Mouse (Mus musculus): Measurements from ENCODE around the gene Gtf2h5. TPM values are rescaled to one million over a fixed set of nuclear protein-coding genes. Genes with fewer than 3 reads are reported as not detected.
A peak's percentile ranks its signal among the peaks of the same experiment; 100 is the strongest.

Gtf2h5 gene
- total RNA-seq, 2 experiments from 2014 or later: 168 to 169 TPM

GRCm38 (mm10) chr17:6110956-6111355, 31.4 kb downstream of the Gtf2h5 start:
- intact Hi-C loops (cut with DNase I): loop anchor here (10.0 kb wide), 1 partner anchor 64 kb away; no protein-coding TSS in a partner anchor
- DNase-seq: no peak

GRCm38 (mm10) chr17:6113653-6114052, 34.1 kb downstream of the Gtf2h5 start:
- DNase-seq: no peak
- intact Hi-C loops (cut with DNase I): loop anchor here (10.0 kb wide), 1 partner anchor 61 kb away; no protein-coding TSS in a partner anchor

GRCm38 (mm10) chr17:6115085-6115484, 35.5 kb downstream of the Gtf2h5 start:
- no peak for DNase-seq
- intact Hi-C loops (cut with DNase I): loop anchor here (10.0 kb wide), 1 partner anchor 60 kb away; no protein-coding TSS in a partner anchor

GRCm38 (mm10) chr17:6117148-6117725, 37.7 kb downstream of the Gtf2h5 start:
- intact Hi-C loops (cut with DNase I): loop anchor here (10.0 kb wide), 1 partner anchor 58 kb away; no protein-coding TSS in a partner anchor
- DNase-seq: no peak

GRCm38 (mm10) chr17:6117917-6118316, 38.3 kb downstream of the Gtf2h5 start:
- intact Hi-C loops (cut with DNase I): loop anchor here (10.0 kb wide), 1 partner anchor 57 kb away; no protein-coding TSS in a partner anchor
- DNase-seq: no peak

- DNase-seq: no peak
These were observed 39.3 kb downstream of the Gtf2h5 start for GRCm38 (mm10) chr17:6118861-6119260.

GRCm38 (mm10) chr17:6123776-6124175, 44.2 kb downstream of the Gtf2h5 start:
- no peak for DNase-seq
- intact Hi-C loops (cut with DNase I): no loop called here

More at GRCm38 (mm10) chr17:6118861-6119260, 39.3 kb downstream of the Gtf2h5 start:
- intact Hi-C loops (cut with DNase I): loop anchor here (10.0 kb wide), 1 partner anchor 56 kb away; no protein-coding TSS in a partner anchor

- intact Hi-C loops (cut with DNase I): no loop called here
These were observed 45.9 kb downstream of the Gtf2h5 start for GRCm38 (mm10) chr17:6125441-6125840.

GRCm38 (mm10) chr17:6128039-6128438, 48.5 kb downstream of the Gtf2h5 start:
- intact Hi-C loops (cut with DNase I): no loop called here

More at GRCm38 (mm10) chr17:6125441-6125840, 45.9 kb downstream of the Gtf2h5 start:
- no peak for DNase-seq

GRCm38 (mm10) chr17:6129361-6129760, 49.8 kb downstream of the Gtf2h5 start:
- intact Hi-C loops (cut with DNase I): no loop called here
- peak; percentile 85 for DNase-seq

More at GRCm38 (mm10) chr17:6128039-6128438, 48.5 kb downstream of the Gtf2h5 start:
- no peak for DNase-seq

GRCm38 (mm10) chr17:6131083-6131482, 51.5 kb downstream of the Gtf2h5 start:
- DNase-seq: no peak
- intact Hi-C loops (cut with DNase I): no loop called here

Small RNA genes within 50 kb of the gene (microRNA-seq; reads per million reads assigned to microRNA genes)
- gene Gm22774: not detected

Other genes with a start within 250 kb of the Gtf2h5 start
- gene Snx9, start 238.5 kb upstream of the Gtf2h5 start, total RNA-seq (2021): 10 to 100 TPM; 10.2 to 10.4 TPM
- gene Synj2, start 138.5 kb upstream of the Gtf2h5 start, total RNA-seq (2021): 10 to 100 TPM in 1 of 2 experiments, 1 to 10 TPM in 1; 9.7 to 13.3 TPM
- 10 to 100 TPM; 18.7 to 19.8 TPM for gene Serac1, start within 50 bp of the Gtf2h5 start, total RNA-seq (2021)
- gene Tulp4, start 26.7 kb downstream of the Gtf2h5 start, total RNA-seq (2021): 100 to 1,000 TPM; 431 to 468 TPM
- 10 to 100 TPM; 76.6 to 85.7 TPM for gene Tmem181a, start 177.1 kb downstream of the Gtf2h5 start, total RNA-seq (2021)
- 10 to 100 TPM; 28.1 to 28.8 TPM for gene Dynlt1a, start 237.7 kb downstream of the Gtf2h5 start, total RNA-seq (2021)

All from left cerebral cortex, postnatal 4 days (tissue).